Mouse (Mus musculus): ENCODE results near the gene Card10.

- TF ChIP-seq USF1 (IDR thresholded peaks at IDR 0.05; ENCODE audit: low read depth) (no peak), MAX (IDR thresholded peaks at IDR 0.05) (no peak)
Observed at GRCm38 (mm10) chr15:78770234-78770982, 32.4 kb downstream of the Card10 start.

Data from C2C12 (cell line).